Mouse (Mus musculus): ENCODE results near the gene Gm21973. TPM values are rescaled to one million over a fixed set of nuclear protein-coding genes. Genes with fewer than 3 reads are reported as not detected.

Gene Gm21973
- polyA plus RNA-seq, 1 experiment from 2014 or later, result not detected

- no peaks in the 10 kb centered on the region for H3K36me3 ChIP-seq (replicated peaks; ENCODE audit: control insufficient read depth, insufficient read depth, low read depth, low read length)
- H3K27me3 ChIP-seq (ENCODE audit: control insufficient read depth, insufficient read depth, low read length), result no peaks in the 10 kb centered on the region
- no peaks in the 10 kb centered on the region for H3K4me1 ChIP-seq (ENCODE audit: control insufficient read depth, insufficient read depth, low read length)
- H3K27ac ChIP-seq (replicated peaks; ENCODE audit: low read depth, low read length), result no peak overlapping the region
- no peaks in the 10 kb centered on the region for H3K9me3 ChIP-seq (replicated peaks; ENCODE audit: control insufficient read depth, low read length)
- no peak overlapping the region for H3K4me2 ChIP-seq (ENCODE audit: low read depth, low read length)
- ATAC-seq (replicated peaks; ENCODE audit: insufficient number of reproducible peaks, low FRiP score, low TSS enrichment, low read depth), result no peak
- DNase-seq (ENCODE audit: low spot score), result no peak
- no peak overlapping the region for H3K9ac ChIP-seq (replicated peaks; ENCODE audit: low read length)
- WGBS, result 82% methylated on average over 1 of the region's 1 CpGs
- no peak overlapping the region for H3K4me3 ChIP-seq (ENCODE audit: low read depth, low read length)
Measured at GRCm38 (mm10) chr15:10306461-10306860, 18.7 kb upstream of the Gm21973 start.

DNA sequence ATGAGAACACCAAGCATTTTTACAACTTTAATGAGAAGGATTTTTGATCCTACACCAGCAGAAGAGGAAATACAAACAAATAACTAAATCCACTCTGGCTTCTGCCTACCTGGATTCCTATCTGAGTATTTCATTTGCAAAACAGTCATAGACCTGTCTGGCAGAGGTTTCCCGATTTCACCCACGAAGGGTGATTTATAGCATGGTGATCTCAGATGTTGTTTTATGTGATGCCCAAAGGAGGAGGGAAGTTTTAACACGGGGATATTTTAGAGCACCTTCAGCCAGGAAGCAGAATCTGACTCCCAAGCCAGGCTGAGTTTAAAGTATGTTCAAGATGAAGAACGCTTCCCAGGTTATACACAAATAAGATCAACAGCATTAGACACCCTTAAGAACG is 13.4 kb upstream of the Gm21973 start:
- no peaks in the 10 kb centered on the region for H3K27me3 ChIP-seq (ENCODE audit: control insufficient read depth, insufficient read depth, low read length)
- no peak overlapping the region for H3K27ac ChIP-seq (replicated peaks; ENCODE audit: low read depth, low read length)
- H3K4me3 ChIP-seq (ENCODE audit: low read depth, low read length), result no peak overlapping the region
- ATAC-seq (replicated peaks; ENCODE audit: insufficient number of reproducible peaks, low FRiP score, low TSS enrichment, low read depth) (no peak), DNase-seq (ENCODE audit: low spot score) (no peak)
- no peaks in the 10 kb centered on the region for H3K9me3 ChIP-seq (replicated peaks; ENCODE audit: control insufficient read depth, low read length)
- WGBS, result 87% methylated on average over 5 of the region's 5 CpGs
- H3K9ac ChIP-seq (replicated peaks; ENCODE audit: low read length), result no peak overlapping the region
- H3K4me1 ChIP-seq (ENCODE audit: control insufficient read depth, insufficient read depth, low read length), result no peaks in the 10 kb centered on the region
- no peak overlapping the region for H3K4me2 ChIP-seq (ENCODE audit: low read depth, low read length)
- no peaks in the 10 kb centered on the region for H3K36me3 ChIP-seq (replicated peaks; ENCODE audit: control insufficient read depth, insufficient read depth, low read depth, low read length)

- Histone ChIP-seq H3K4me2 (ENCODE audit: low read depth, low read length) (no peak overlapping the region), H3K4me1 (ENCODE audit: control insufficient read depth, insufficient read depth, low read length) (no peaks in the 10 kb centered on the region), H3K4me3 (ENCODE audit: low read depth, low read length) (no peak overlapping the region), H3K27me3 (ENCODE audit: control insufficient read depth, insufficient read depth, low read length) (no peaks in the 10 kb centered on the region), H3K9me3 (replicated peaks; ENCODE audit: control insufficient read depth, low read length) (no peaks in the 10 kb centered on the region), H3K27ac (replicated peaks; ENCODE audit: low read depth, low read length) (no peak overlapping the region), H3K36me3 (replicated peaks; ENCODE audit: control insufficient read depth, insufficient read depth, low read depth, low read length) (no peaks in the 10 kb centered on the region), H3K9ac (replicated peaks; ENCODE audit: low read length) (no peak overlapping the region)
- ATAC-seq (replicated peaks; ENCODE audit: insufficient number of reproducible peaks, low FRiP score, low TSS enrichment, low read depth), result 0 out of 2 replicates have a peak, but pooled peaks have one; percentile 34
- 57% methylated on average over 7 of the region's 7 CpGs for WGBS
- peak; percentile 66 for DNase-seq (ENCODE audit: low spot score)
Measured at GRCm38 (mm10) chr15:10313522-10314455, 11.4 kb upstream of the Gm21973 start.

DNA sequence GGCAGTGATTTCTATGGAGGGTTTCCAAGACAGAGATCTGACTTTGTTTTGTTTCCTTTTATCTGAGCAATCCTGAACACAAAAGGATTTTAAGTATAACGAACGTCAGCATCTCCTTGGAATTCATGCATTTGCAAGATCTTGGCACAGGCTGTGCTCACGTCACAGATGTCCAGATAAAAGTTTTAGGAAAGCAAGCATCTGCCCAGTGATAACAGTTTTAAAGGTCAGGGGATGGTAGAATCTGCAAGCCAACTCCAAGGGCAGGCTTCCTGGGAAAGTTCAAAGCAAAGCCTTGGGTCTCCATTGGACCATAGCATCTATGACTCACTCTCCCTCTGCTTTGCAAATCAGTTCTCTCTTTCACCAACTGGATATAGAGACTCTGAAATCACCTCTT is 5.4 kb downstream of the Gm21973 start:
- 81% methylated on average over 3 of the region's 3 CpGs for WGBS
- no peak overlapping the region for H3K4me2 ChIP-seq (ENCODE audit: low read depth, low read length)
- H3K4me1 ChIP-seq (ENCODE audit: control insufficient read depth, insufficient read depth, low read length), result no peaks in the 10 kb centered on the region
- H3K4me3 ChIP-seq (ENCODE audit: low read depth, low read length), result no peak overlapping the region
- H3K36me3 ChIP-seq (replicated peaks; ENCODE audit: control insufficient read depth, insufficient read depth, low read depth, low read length), result no peaks in the 10 kb centered on the region
- no peaks in the 10 kb centered on the region for H3K9me3 ChIP-seq (replicated peaks; ENCODE audit: control insufficient read depth, low read length)
- no peaks in the 10 kb centered on the region for H3K27me3 ChIP-seq (ENCODE audit: control insufficient read depth, insufficient read depth, low read length)
- no peak overlapping the region for H3K9ac ChIP-seq (replicated peaks; ENCODE audit: low read length)
- no peak overlapping the region for H3K27ac ChIP-seq (replicated peaks; ENCODE audit: low read depth, low read length)
- ATAC-seq (replicated peaks; ENCODE audit: insufficient number of reproducible peaks, low FRiP score, low TSS enrichment, low read depth) (no peak), DNase-seq (ENCODE audit: low spot score) (no peak)

- H3K27me3 ChIP-seq (ENCODE audit: control insufficient read depth, insufficient read depth, low read length), result no peaks in the 10 kb centered on the region
- no peak overlapping the region for H3K4me3 ChIP-seq (ENCODE audit: low read depth, low read length)
- ATAC-seq (replicated peaks; ENCODE audit: insufficient number of reproducible peaks, low FRiP score, low TSS enrichment, low read depth) (no peak), DNase-seq (ENCODE audit: low spot score) (no peak)
- no peaks in the 10 kb centered on the region for H3K9me3 ChIP-seq (replicated peaks; ENCODE audit: control insufficient read depth, low read length)
- H3K27ac ChIP-seq (replicated peaks; ENCODE audit: low read depth, low read length), result no peak overlapping the region
- WGBS, result 85% methylated on average over 1 of the region's 1 CpGs
- H3K4me1 ChIP-seq (ENCODE audit: control insufficient read depth, insufficient read depth, low read length), result no peaks in the 10 kb centered on the region
- no peak overlapping the region for H3K9ac ChIP-seq (replicated peaks; ENCODE audit: low read length)
- H3K36me3 ChIP-seq (replicated peaks; ENCODE audit: control insufficient read depth, insufficient read depth, low read depth, low read length), result no peaks in the 10 kb centered on the region
- H3K4me2 ChIP-seq (ENCODE audit: low read depth, low read length), result no peak overlapping the region
Measured at GRCm38 (mm10) chr15:10332566-10332965, 7.4 kb downstream of the Gm21973 start.

DNA sequence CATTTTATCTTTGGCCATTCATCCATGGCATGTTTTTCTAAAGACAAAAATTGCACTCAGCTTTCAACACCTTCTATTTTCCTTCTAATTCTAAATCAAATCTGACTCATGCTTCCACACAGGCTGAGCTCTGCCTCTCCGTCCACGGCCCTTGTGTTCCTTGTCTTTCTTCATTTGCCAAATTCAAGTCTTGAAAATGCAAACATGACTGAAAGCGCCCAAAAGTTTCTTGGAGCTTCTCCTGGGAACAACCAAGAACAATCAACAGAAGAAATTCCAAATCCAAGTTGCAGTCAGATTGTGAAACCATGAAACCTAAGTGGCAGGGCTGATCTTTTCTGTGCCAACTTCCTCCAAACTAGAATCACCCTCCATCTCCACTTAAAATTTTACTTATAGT is 13.4 kb downstream of the Gm21973 start:
- no peaks in the 10 kb centered on the region for H3K27me3 ChIP-seq (ENCODE audit: control insufficient read depth, insufficient read depth, low read length)
- no peak overlapping the region for H3K9ac ChIP-seq (replicated peaks; ENCODE audit: low read length)
- H3K4me2 ChIP-seq (ENCODE audit: low read depth, low read length), result no peak overlapping the region
- H3K9me3 ChIP-seq (replicated peaks; ENCODE audit: control insufficient read depth, low read length), result no peaks in the 10 kb centered on the region
- DNase-seq (ENCODE audit: low spot score), result no peak
- H3K36me3 ChIP-seq (replicated peaks; ENCODE audit: control insufficient read depth, insufficient read depth, low read depth, low read length), result no peaks in the 10 kb centered on the region
- 82% methylated on average over 3 of the region's 3 CpGs for WGBS
- H3K4me1 ChIP-seq (ENCODE audit: control insufficient read depth, insufficient read depth, low read length), result no peaks in the 10 kb centered on the region
- H3K27ac ChIP-seq (replicated peaks; ENCODE audit: low read depth, low read length), result no peak overlapping the region
- H3K4me3 ChIP-seq (ENCODE audit: low read depth, low read length), result no peak overlapping the region
- ATAC-seq (replicated peaks; ENCODE audit: insufficient number of reproducible peaks, low FRiP score, low TSS enrichment, low read depth), result no peak

- WGBS, result 96% methylated on average over 6 of the region's 6 CpGs
Measured at GRCm38 (mm10) chr15:10347044-10347443, 21.9 kb downstream of the Gm21973 start.

More at GRCm38 (mm10) chr15:10347044-10347443, 21.9 kb downstream of the Gm21973 start:
- ATAC-seq (replicated peaks; ENCODE audit: insufficient number of reproducible peaks, low FRiP score, low TSS enrichment, low read depth), result no peak
- H3K36me3 ChIP-seq (replicated peaks; ENCODE audit: control insufficient read depth, insufficient read depth, low read depth, low read length), result no peaks in the 10 kb centered on the region
- DNase-seq (ENCODE audit: low spot score), result no peak
- H3K9me3 ChIP-seq (replicated peaks; ENCODE audit: control insufficient read depth, low read length), result no peaks in the 10 kb centered on the region
- H3K4me1 ChIP-seq (ENCODE audit: control insufficient read depth, insufficient read depth, low read length), result no peaks in the 10 kb centered on the region
- no peak overlapping the region for H3K9ac ChIP-seq (replicated peaks; ENCODE audit: low read length)
- H3K27ac ChIP-seq (replicated peaks; ENCODE audit: low read depth, low read length), result no peak overlapping the region
- H3K4me2 ChIP-seq (ENCODE audit: low read depth, low read length), result no peak overlapping the region
- H3K27me3 ChIP-seq (ENCODE audit: control insufficient read depth, insufficient read depth, low read length), result no peaks in the 10 kb centered on the region
- H3K4me3 ChIP-seq (ENCODE audit: low read depth, low read length), result no peak overlapping the region

Measured in embryonic facial prominence, embryonic 11.5 days (tissue).